Mouse (Mus musculus): ENCODE measurements at regions not wholly inside any gene's neighbourhood (a gene's known extent, or its start where the extent isn't known, plus 50 kb on each side); places are given as distances from the start of the nearest gene placed in this dataset.

- 83% methylated on average over 5 of the region's 5 CpGs for WGBS
- Histone ChIP-seq H3K4me2 (no peak overlapping the region), H3K36me3 (replicated peaks) (no peaks in the 10 kb centered on the region), H3K9ac (no peak overlapping the region), H3K4me1 (no peaks in the 10 kb centered on the region), H3K9me3 (no peaks in the 10 kb centered on the region), H3K4me3 (replicated peaks) (no peak overlapping the region), H3K27me3 (peaks cover 12% of the 10 kb centered on the region), H3K27ac (no peak overlapping the region)
- ATAC-seq (ENCODE audit: low FRiP score), result no peak
Measured at GRCm38 (mm10) chr4:131591456-131591855, 246.6 kb downstream of the Ptpru start.

DNA sequence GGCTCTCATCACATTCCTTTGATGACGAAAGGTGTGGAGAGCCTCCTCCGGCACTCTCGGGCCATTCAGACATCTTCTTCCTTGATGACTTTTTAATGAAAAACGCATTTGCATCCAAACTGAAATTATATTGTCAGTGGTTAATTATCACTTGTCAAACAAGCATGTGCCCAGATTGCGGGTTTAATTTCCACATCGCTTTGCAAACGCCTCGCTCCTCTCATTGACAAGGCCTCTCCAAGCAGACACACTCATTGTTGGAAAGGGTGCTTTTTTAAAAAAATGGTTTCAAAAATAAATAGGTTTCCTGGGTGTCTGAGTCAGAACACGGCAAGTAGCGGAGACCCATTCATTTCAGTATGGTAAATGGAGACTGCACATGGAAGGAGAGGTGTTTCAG, 240.1 kb downstream of the Ptpru start:
- Histone ChIP-seq H3K4me2 (no peak overlapping the region), H3K9ac (no peak overlapping the region), H3K4me3 (replicated peaks) (no peak overlapping the region), H3K4me1 (no peaks in the 10 kb centered on the region), H3K9me3 (0 out of 2 replicates have a peak, but pooled peaks cover 3% of the 10 kb centered on the region), H3K27ac (no peak overlapping the region), H3K36me3 (replicated peaks) (no peaks in the 10 kb centered on the region), H3K27me3 (peaks cover 3% of the 10 kb centered on the region; the same call in 1 of the 2 replicates)
- 82% methylated on average over 10 of the region's 10 CpGs for WGBS
- ATAC-seq (ENCODE audit: low FRiP score), result no peak

- Histone ChIP-seq H3K9ac (no peak overlapping the region), H3K27ac (no peak overlapping the region), H3K27me3 (0 out of 2 replicates have a peak, but pooled peaks cover 2% of the 10 kb centered on the region), H3K4me1 (no peaks in the 10 kb centered on the region), H3K9me3 (no peaks in the 10 kb centered on the region), H3K4me2 (no peak overlapping the region), H3K4me3 (replicated peaks) (no peak overlapping the region), H3K36me3 (replicated peaks) (no peaks in the 10 kb centered on the region)
- no peak for ATAC-seq (ENCODE audit: low FRiP score)
- WGBS, result 89% methylated on average over 8 of the region's 8 CpGs
Measured at GRCm38 (mm10) chr4:131614434-131614833, 223.7 kb downstream of the Ptpru start.

DNA sequence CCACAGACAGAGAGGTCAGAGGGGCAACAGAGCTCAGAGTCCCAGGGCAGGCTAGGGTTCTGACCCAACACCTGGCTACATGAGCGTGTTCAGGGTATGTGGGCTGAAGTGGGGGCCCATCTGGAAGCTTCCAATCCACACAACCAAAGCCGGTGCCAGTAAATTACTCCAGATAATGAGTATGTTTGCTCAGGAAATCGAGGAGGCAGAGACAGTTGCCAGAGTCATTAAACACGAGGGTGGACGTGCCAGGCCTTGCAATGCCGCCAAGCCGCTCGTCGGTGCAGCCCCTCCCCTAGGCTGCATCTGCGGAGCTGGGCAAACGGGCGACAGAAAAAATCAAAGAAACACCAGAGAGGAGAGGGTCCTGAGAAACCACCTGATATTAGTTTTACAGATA, 222.5 kb downstream of the Ptpru start:
- H3K27me3 ChIP-seq, result 0 out of 2 replicates have a peak, but pooled peaks cover 2% of the 10 kb centered on the region
- H3K36me3 ChIP-seq (replicated peaks), result no peaks in the 10 kb centered on the region
- no peak overlapping the region for H3K4me2 ChIP-seq
- no peak overlapping the region for H3K27ac ChIP-seq
- H3K9ac ChIP-seq, result no peak overlapping the region
- H3K9me3 ChIP-seq, result no peaks in the 10 kb centered on the region
- H3K4me1 ChIP-seq, result no peaks in the 10 kb centered on the region
- 78% methylated on average over 12 of the region's 12 CpGs for WGBS
- H3K4me3 ChIP-seq (replicated peaks), result no peak overlapping the region
- no peak for ATAC-seq (ENCODE audit: low FRiP score)

DNA sequence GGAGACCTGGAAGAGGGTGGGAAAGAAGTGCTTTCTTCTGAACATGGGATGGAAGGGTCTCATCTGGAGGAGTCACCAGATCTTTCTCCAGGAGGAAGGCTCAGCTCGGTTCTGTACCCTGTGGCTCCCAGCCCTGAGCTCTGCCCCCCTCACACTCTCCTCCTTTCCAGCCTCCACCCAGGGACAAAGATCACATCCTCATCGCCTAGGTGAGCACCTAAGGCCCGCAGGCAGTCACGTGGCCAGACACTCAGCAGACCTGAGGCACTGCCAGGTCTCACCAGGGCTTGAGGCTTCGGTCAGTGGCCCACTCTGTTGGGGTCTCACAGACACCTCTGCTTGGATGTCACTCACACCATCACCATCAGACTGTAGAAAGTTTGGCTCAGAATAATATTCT, 200.0 kb downstream of the Ptpru start:
- Histone ChIP-seq H3K4me1 (peaks cover 8% of the 10 kb centered on the region; the same call in 1 of the 2 replicates), H3K36me3 (replicated peaks) (no peaks in the 10 kb centered on the region), H3K9ac (no peak overlapping the region), H3K27ac (no peak overlapping the region), H3K4me2 (no peak overlapping the region), H3K9me3 (no peaks in the 10 kb centered on the region), H3K27me3 (no peaks in the 10 kb centered on the region; the same call in 1 of the 2 replicates), H3K4me3 (replicated peaks) (no peak overlapping the region)
- WGBS, result 77% methylated on average over 5 of the region's 5 CpGs
- ATAC-seq (ENCODE audit: low FRiP score), result no peak

DNA sequence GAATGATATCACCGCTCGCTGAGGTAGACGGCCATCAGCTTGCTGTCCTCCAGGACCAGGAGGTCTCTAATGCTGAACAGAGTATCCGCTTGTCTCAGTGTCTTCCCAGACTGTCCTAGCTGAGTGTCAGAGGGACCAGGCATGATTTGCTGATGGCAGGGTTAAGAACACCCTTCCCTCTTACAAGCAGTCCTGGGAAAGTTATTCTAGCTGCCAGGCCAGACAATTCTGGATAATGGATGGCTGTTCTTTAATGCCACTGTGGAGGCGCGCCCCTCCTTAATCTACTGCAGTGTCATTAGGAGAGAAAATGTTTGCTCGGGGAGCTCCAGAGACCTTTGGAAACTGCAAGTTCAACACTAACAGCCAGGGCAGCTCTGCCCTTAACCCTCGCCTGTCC, 182.1 kb downstream of the Ptpru start:
- no peaks in the 10 kb centered on the region for H3K4me1 ChIP-seq
- H3K27me3 ChIP-seq, result no peaks in the 10 kb centered on the region
- H3K36me3 ChIP-seq (replicated peaks), result no peaks in the 10 kb centered on the region
- H3K9me3 ChIP-seq, result no peaks in the 10 kb centered on the region
- no peak overlapping the region for H3K9ac ChIP-seq
- no peak for ATAC-seq (ENCODE audit: low FRiP score)
- 63% methylated on average over 8 of the region's 8 CpGs for WGBS
- no peak overlapping the region for H3K27ac ChIP-seq
- no peak overlapping the region for H3K4me3 ChIP-seq (replicated peaks)
- no peak overlapping the region for H3K4me2 ChIP-seq

- 23% methylated on average over 10 of the region's 10 CpGs for WGBS
Measured at GRCm38 (mm10) chr4:131657922-131658321, 180.2 kb downstream of the Ptpru start.

GRCm38 (mm10) chr4:131660931-131661330, 177.2 kb downstream of the Ptpru start:
- Histone ChIP-seq H3K4me1 (no peaks in the 10 kb centered on the region), H3K27ac (no peak overlapping the region), H3K9me3 (no peaks in the 10 kb centered on the region), H3K4me2 (no peak overlapping the region), H3K9ac (no peak overlapping the region), H3K4me3 (replicated peaks) (no peak overlapping the region), H3K36me3 (replicated peaks) (no peaks in the 10 kb centered on the region), H3K27me3 (no peaks in the 10 kb centered on the region)
- ATAC-seq (ENCODE audit: low FRiP score), result no peak
- WGBS, result 97% methylated on average over 2 of the region's 2 CpGs

More at GRCm38 (mm10) chr4:131657922-131658321, 180.2 kb downstream of the Ptpru start:
- Histone ChIP-seq H3K27ac (no peak overlapping the region), H3K36me3 (replicated peaks) (no peaks in the 10 kb centered on the region), H3K27me3 (no peaks in the 10 kb centered on the region), H3K9me3 (no peaks in the 10 kb centered on the region), H3K9ac (no peak overlapping the region), H3K4me1 (no peaks in the 10 kb centered on the region), H3K4me3 (replicated peaks) (no peak overlapping the region), H3K4me2 (no peak overlapping the region)
- ATAC-seq (ENCODE audit: low FRiP score), result no peak

GRCm38 (mm10) chr4:131671784-131672515, 166.1 kb downstream of the Ptpru start:
- Histone ChIP-seq H3K9ac (no peak overlapping the region), H3K4me2 (no peak overlapping the region), H3K27me3 (no peaks in the 10 kb centered on the region), H3K4me1 (no peaks in the 10 kb centered on the region), H3K27ac (no peak overlapping the region), H3K36me3 (replicated peaks) (no peaks in the 10 kb centered on the region), H3K4me3 (replicated peaks) (no peak overlapping the region), H3K9me3 (no peaks in the 10 kb centered on the region)
- WGBS, result 56% methylated on average over 11 of the region's 11 CpGs
- no peak for ATAC-seq (ENCODE audit: low FRiP score)

DNA sequence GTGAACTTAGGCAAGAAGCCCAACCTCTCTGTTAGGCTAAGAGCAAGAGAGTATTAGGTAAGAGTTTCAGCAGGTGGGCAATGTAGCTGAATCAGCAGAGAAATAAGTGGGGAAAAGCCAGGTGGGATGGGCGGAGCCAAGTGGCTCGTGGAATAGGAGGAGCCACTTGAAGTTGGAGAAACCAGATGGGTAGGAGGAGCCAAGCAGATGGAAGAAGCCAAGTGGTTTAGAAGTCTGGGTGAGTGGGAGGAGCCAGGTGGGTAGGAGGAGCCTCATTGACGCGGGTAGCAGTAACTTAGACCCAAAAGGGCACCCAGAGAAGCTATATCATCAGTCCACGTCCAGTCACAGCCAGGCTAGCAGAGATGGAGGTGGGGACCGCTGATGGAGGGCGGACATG, 160.1 kb downstream of the Ptpru start:
- Histone ChIP-seq H3K9ac (no peak overlapping the region), H3K4me3 (replicated peaks) (no peak overlapping the region), H3K4me2 (no peak overlapping the region), H3K36me3 (replicated peaks) (no peaks in the 10 kb centered on the region), H3K27ac (no peak overlapping the region), H3K4me1 (no peaks in the 10 kb centered on the region), H3K9me3 (no peaks in the 10 kb centered on the region), H3K27me3 (no peaks in the 10 kb centered on the region)
- no peak for ATAC-seq (ENCODE audit: low FRiP score)
- WGBS, result 88% methylated on average over 7 of the region's 7 CpGs

GRCm38 (mm10) chr4:131683176-131683575, 154.9 kb downstream of the Ptpru start:
- no peak for ATAC-seq (ENCODE audit: low FRiP score)
- H3K9ac ChIP-seq, result no peak overlapping the region
- no peak overlapping the region for H3K27ac ChIP-seq
- H3K4me1 ChIP-seq, result no peaks in the 10 kb centered on the region
- no peak overlapping the region for H3K4me2 ChIP-seq
- H3K9me3 ChIP-seq, result no peaks in the 10 kb centered on the region
- H3K36me3 ChIP-seq (replicated peaks), result no peaks in the 10 kb centered on the region
- 63% methylated on average over 7 of the region's 7 CpGs for WGBS
- no peak overlapping the region for H3K4me3 ChIP-seq (replicated peaks)
- H3K27me3 ChIP-seq, result no peaks in the 10 kb centered on the region

DNA sequence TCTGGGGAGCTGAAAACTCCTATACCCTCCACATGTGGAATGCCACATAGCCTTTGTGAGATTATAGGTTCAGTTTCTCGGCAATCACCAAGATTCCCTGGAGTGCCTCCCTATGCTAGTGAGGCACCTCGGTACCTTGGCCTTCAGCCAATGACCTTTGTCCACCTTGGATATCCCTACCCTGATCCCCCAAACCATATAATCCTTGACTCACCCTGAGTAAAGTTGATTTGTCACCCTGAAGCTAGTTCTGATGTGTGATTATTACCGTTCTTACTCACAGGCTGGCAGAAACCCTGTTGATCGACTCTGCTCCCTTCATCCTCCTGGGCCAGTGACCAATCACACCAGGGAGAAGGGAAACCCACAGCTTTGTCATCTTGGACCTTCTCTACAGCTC, 152.5 kb downstream of the Ptpru start:
- ATAC-seq (ENCODE audit: low FRiP score), result no peak
- no peak overlapping the region for H3K27ac ChIP-seq
- no peaks in the 10 kb centered on the region for H3K27me3 ChIP-seq
- H3K4me1 ChIP-seq, result no peaks in the 10 kb centered on the region
- H3K36me3 ChIP-seq (replicated peaks), result no peaks in the 10 kb centered on the region
- H3K9ac ChIP-seq, result no peak overlapping the region
- H3K4me2 ChIP-seq, result no peak overlapping the region
- H3K9me3 ChIP-seq, result no peaks in the 10 kb centered on the region
- no peak overlapping the region for H3K4me3 ChIP-seq (replicated peaks)
- 96% methylated on average over 4 of the region's 4 CpGs for WGBS

DNA sequence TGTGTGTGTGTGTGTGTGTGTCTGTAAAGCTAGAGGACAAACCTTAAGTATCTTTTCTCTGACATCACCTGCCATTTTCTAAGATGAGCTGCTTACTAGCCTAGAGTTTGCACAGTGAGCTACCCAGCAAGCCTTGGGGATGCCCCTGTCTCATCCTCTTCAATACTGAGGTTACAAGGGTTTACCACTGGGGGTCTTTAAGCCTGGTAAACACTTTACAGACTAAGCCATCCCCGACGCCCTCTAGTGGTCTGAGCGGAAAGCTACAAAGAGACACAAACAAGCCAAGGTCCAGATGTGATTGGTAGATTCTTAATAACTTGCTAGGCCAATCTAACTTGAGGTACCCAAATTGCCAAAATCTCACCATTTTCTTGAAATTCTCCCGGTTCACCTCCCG, 143.9 kb downstream of the Ptpru start:
- H3K4me2 ChIP-seq, result no peak overlapping the region
- WGBS, result 12% methylated on average over 5 of the region's 5 CpGs
- ATAC-seq (ENCODE audit: low FRiP score), result no peak

More for the DNA sequence above, 143.9 kb downstream of the Ptpru start:
- Histone ChIP-seq H3K36me3 (replicated peaks) (no peaks in the 10 kb centered on the region), H3K4me3 (replicated peaks) (no peak overlapping the region), H3K4me1 (no peaks in the 10 kb centered on the region), H3K9me3 (no peaks in the 10 kb centered on the region), H3K27me3 (no peaks in the 10 kb centered on the region), H3K27ac (no peak overlapping the region), H3K9ac (no peak overlapping the region)
